Mouse (Mus musculus) liver, postnatal 0 days (tissue): ENCODE data around the gene Bach2.

Experiments
- CTCF ChIP-seq: sonication (generic); IDR thresholded peaks from 2 replicates; pipeline ENCODE4 v1.5.1; 2016; ENCODE audit warnings: antibody characterized with exemption, low read depth
- EP300 ChIP-seq: IDR thresholded peaks from 2 replicates; pipeline ENCODE4 v1.6.1; 2016; ENCODE audit warnings: antibody characterized with exemption, low read depth, mild to moderate bottlenecking

GRCm38 (mm10) chr4:32198589-32198988 is 40.0 kb upstream of the Bach2 start:
- no peak for TF ChIP-seq EP300
- no peak for TF ChIP-seq CTCF
